Mouse (Mus musculus) heart, adult 11 months (tissue): Measurements from ENCODE around the gene Gh.

ENCODE experiments used
- DNase-seq: peaks from one replicate; pipeline ENCODE4 v3.0.0; 2022

The Gh gene

DNA sequence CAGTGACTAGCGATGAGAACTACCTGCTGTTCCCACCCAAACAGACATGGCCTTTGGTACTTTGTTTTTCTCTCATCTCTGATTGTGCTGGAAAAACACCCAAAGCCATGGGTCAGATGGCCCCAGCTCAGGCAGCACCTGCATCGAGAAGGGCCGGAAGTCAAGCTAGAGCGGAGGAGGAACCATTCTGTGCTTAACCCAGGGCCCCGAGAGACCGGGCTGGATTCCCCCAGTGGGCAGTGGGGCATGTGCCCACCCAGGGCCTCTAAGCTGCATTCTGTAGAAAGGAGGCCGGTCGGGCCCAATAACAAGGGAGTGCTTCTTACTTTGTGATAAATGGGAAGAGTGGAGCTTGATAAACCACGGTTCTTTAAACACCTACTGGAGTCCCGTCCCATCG is 6.5 kb upstream of the Gh start:
- peak; percentile 89 for DNase-seq

DNA sequence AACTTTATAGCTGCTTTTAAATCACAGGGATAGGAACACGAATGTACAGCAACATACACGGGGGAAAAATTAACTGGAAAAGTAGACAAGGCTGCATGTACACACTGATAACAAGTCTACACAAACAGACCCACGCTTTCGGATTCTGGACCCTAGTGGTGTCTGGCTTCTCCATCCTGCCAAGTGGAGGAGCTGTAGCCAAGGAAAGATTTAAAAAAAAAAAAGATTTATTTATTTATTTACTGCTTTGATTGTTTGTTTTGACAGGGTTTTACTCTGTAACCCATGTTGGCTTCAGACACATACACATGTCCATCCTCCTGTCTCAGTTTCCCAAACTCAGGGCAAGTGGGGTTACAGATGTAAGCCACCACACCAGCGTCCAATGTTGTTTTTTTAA is 5.8 kb upstream of the Gh start:
- DNase-seq = no peak

DNA sequence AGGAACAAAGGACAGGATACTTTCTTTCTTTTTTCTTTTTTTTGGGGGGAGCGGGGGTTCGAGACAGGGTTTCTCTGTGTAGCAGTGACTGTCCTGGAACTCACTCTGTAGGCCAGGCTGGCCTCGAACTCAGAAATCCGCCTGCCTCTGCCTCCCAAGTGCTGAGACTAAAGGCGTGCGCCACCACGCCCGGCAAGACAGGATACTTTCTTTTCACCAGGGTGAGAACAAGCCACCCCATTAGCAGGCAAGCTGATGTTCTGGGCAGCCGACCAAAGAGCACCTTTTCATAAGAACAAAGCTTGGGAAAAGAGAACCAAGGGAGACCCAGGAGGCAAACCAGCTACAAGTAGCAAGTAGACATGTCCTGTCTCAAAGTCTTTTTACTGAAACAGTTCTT is 5.1 kb upstream of the Gh start:
- no peak for DNase-seq

DNA sequence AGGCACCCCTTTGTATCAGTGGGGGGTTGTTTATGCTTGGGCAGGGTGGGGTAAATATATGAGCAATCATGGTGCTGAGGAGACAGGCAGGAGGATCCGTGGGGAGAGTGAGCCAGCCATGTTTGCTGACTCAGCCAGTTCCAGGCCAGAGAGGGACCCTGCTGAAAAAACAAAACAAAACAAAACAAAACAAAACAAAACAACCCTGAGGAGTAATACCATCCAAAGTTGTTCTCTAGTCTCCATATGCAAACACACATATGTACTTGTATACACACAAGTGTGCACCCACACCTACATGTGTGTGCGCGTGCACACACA is 4.4 kb upstream of the Gh start:
- DNase-seq = no peak

DNA sequence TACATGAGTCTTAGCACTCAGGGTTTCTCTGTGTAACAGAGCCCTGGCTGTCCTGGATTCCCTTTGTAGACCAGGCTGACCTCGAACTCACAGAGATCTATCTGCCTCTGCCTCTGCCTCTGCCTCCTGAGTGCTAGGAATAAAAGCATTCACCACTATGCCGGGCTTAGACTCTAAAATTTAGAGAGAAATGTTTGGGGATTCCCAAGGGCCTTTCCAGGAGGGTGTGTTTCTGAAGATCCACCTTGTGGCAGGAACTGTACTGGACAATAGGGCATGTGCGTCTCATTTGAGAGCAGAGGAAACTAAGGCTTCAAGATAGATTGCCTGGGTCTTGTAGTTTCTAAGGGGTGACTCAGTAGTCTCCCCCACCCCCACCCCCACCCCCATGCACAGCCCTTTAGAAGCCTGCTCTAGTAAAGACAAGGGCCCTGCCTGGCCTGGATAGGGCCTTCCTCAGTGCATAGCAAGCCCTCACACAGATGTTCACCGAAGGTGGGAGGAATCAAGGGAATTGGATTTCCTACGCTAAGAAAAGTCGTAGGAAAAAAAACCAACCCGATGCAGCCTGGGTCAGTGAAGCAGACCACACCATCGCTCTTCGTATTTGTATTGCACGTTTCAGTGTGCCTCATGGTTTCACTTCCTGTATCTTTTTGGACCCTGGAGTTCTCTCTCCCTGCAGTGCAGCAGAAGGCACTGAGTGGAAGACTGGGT is 3.8 kb upstream of the Gh start:
- peak; percentile 93 for DNase-seq

GRCm38 (mm10) chr11:106302634-106303033 is 969 bp upstream of the Gh start:
- DNase-seq = no peak

GRCm38 (mm10) chr11:106291861-106292260 is 9.8 kb downstream of the Gh start:
- no peak for DNase-seq

DNA sequence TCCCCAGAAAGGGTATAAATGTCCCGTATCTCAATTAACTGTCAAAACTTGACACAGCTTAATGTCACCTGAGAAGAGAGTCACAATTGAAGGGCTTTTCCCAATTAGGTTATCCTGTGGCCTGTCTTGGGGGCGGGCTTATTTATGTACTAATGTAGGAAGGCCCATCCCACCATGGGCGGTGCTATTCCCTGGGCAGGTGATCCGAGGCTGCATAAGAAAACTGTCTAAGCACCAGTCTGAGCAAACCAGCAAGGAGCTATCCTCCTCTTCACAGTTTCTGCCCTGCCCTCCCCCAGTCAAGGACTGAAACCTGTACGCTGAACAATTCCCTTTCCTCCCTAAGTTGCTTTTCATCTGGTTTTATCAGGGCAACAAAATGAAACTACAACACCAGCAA is 11.3 kb downstream of the Gh start:
- DNase-seq = no peak

GRCm38 (mm10) chr11:106289369-106289768 is 12.3 kb downstream of the Gh start:
- peak; percentile 95 for DNase-seq

- DNase-seq = no peak
These were observed 14.7 kb downstream of the Gh start for GRCm38 (mm10) chr11:106286987-106287386.

GRCm38 (mm10) chr11:106286206-106286605 is 15.5 kb downstream of the Gh start:
- no peak for DNase-seq

DNA sequence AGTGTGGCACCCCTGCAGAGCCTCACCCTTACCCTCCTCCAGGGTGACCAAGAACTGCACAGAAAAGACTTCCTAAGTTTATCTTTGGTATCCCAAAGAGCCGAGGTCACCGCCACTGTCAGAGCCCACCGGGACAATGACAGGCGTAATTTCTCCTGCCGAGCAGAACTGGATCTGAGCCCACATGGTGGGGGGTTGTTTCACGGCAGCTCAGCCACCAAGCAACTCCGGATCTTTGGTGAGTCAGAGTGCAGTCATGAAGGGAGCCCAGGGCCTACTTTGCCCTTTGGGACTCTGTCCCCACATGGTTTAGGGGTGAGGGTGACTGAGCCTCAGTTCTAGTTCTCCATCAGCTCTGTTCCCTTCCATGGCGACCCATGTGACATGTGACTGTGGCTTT is 17.5 kb downstream of the Gh start:
- no peak for DNase-seq

- no peak for DNase-seq
These were observed 18.3 kb downstream of the Gh start for GRCm38 (mm10) chr11:106283371-106283770.

DNA sequence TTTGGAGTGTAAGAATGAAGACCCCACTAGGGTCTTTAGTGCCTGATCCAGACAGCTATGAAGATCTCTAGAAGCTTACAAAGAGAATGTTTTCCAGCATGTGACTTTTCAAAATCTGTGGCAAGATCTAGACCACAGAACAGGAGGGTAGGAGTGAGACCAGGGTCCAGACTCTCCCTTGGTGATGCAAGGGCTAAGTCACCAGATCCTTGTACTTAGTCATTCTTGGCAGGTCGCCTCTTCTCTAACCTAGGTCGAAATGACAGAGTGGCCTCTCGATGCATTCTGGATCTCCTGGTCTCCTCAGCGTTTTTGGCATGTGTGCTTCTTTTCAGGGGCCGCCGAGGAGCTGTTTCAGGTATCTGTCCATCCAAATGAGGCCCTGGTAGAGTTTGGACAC is 19.2 kb downstream of the Gh start:
- DNase-seq = no peak

- DNase-seq = peak; percentile 99
These were observed 25.2 kb downstream of the Gh start, which contains the start of gene Tcam1 for GRCm38 (mm10) chr11:106276454-106276853. TSS of gene Tcam1 (plus strand) at chr11:106276672.

GRCm38 (mm10) chr11:106274971-106275411 is 26.7 kb downstream of the Gh start:
- DNase-seq = no peak

DNA sequence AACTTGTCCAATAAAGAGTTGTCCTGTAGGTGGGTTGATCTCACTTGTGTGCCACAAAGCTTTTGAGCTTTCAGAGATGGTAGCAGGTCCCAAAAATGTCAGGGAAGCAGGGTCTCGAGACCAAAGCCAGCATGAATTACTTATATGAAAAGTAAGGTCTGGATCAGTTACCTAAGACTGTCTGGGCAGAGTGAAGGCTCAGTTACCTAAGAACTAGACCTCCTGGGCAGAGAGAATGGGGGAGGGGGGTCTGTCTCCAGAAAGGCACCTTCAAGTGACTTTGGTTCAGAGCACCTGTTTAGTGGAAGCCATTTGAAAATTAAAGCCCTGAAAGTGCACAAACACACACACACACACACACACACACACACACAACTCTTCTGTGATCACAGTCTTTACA is 27.3 kb downstream of the Gh start:
- DNase-seq = no peak

- peak; percentile 90 for DNase-seq
These were observed 27.9 kb downstream of the Gh start for GRCm38 (mm10) chr11:106273811-106274210.

DNA sequence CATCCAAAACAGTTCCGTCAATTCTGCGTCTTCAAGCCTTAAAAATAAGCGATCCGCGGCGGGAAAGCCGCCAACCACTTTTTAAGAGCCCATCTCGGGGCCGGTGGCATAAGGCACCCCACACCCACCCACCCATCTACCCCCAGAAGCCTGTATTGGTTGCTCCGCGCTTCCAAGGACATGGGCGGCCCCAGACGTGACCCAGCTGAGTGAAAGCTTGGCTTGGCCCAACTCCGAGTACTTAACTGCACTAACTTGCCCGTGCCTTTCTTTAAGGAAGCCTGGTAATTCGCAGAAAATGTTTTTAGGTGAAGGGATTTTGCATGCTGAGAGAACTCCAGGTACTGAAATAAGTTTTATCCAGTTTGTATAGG is 28.4 kb downstream of the Gh start:
- DNase-seq = no peak

GRCm38 (mm10) chr11:106272644-106273310 is 28.9 kb downstream of the Gh start, which contains the start of gene Smarcd2:
TSS of gene Smarcd2 (minus strand) at chr11:106272972.
- DNase-seq = peak; percentile 100

GRCm38 (mm10) chr11:106271794-106272643 is 29.6 kb downstream of the Gh start:
- DNase-seq = peak; percentile 97

DNA sequence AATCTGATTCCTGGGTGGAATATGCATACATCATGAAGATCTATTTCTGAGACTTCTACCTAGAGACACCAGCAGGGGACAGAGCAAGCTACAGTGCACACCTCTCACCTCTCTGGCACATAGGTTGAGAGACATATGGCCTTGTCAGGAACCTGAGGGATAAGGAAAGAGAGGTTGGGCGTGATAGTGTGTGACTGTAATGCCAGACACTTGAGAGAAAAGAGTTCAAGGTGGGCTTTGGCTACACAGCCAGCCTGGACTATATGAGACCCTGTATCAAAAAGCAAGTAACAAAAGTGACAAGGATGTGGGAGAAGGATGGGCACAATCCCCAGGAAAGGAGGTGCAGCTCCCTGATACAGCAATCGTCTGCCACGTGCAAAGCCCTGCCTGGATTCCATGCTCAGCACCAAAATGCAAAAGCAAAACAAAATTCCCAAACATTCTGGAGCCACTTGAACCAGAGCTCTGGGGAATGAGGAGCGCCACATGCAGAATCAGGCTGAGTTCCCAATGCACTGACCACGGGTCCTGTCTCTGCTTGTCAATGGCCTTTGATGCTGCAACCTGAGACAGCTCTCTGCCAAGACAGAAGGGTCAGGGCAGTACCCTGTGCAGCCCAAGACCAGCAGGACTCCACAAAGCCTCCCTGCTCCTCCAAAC is 30.4 kb downstream of the Gh start:
- peak; percentile 94 for DNase-seq

DNA sequence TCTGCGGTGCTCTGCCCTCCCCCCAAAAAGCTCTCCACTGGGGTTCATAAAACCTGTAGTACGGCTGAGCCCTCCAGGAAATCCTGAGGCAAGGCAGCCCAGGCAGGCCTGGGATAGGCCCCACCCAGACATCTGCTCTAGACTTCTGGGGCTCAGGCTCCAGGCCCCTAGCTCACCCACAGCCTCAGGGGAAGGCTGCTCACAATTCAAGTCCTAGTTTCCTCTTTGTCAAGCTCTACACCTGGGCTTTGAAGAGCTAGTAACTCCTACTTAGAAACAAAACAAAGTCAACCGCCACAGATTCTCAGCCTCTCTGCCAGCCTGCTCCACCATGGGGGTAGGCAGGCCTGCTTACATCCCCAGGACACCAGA is 32.6 kb downstream of the Gh start:
- peak; percentile 95 for DNase-seq
